Mouse (Mus musculus): ENCODE results near the gene Mycbp2. TPM values are rescaled to one million over a fixed set of nuclear protein-coding genes. Genes with fewer than 3 reads are reported as not detected.

Mycbp2 gene
- polyA plus RNA-seq, 1 experiment from 2014 or later, result 15.0 TPM

GRCm38 (mm10) chr14:103073825-103074224 is 272.8 kb downstream of the Mycbp2 start:
- H3K4me3 ChIP-seq, result no peak overlapping the region
- DNase-seq (ENCODE audit: low spot score), result no peak
- H3K9me3 ChIP-seq (replicated peaks), result no peaks in the 10 kb centered on the region
- H3K27me3 ChIP-seq (ENCODE audit: low read depth, poor library complexity, severe bottlenecking), result no peaks in the 10 kb centered on the region
- WGBS, result 89% methylated on average over 8 of the region's 8 CpGs
- peaks cover 20% of the 10 kb centered on the region for H3K4me1 ChIP-seq
- H3K36me3 ChIP-seq, result peaks cover 66% of the 10 kb centered on the region
- H3K27ac ChIP-seq (replicated peaks), result no peak overlapping the region

- H3K9me3 ChIP-seq (replicated peaks), result no peaks in the 10 kb centered on the region
- H3K4me3 ChIP-seq, result no peak overlapping the region
- peaks cover 56% of the 10 kb centered on the region for H3K36me3 ChIP-seq
- 93% methylated on average over 4 of the region's 4 CpGs for WGBS
- no peak overlapping the region for H3K27ac ChIP-seq (replicated peaks)
- no peak for DNase-seq (ENCODE audit: low spot score)
- no peaks in the 10 kb centered on the region for H3K27me3 ChIP-seq (ENCODE audit: low read depth, poor library complexity, severe bottlenecking)
- peaks cover 20% of the 10 kb centered on the region for H3K4me1 ChIP-seq
Measured at GRCm38 (mm10) chr14:103072731-103073130, 273.9 kb downstream of the Mycbp2 start.

GRCm38 (mm10) chr14:103071471-103071870 is 275.1 kb downstream of the Mycbp2 start:
- H3K4me1 ChIP-seq, result peaks cover 20% of the 10 kb centered on the region
- WGBS, result 95% methylated on average over 12 of the region's 12 CpGs
- no peak for DNase-seq (ENCODE audit: low spot score)
- no peaks in the 10 kb centered on the region for H3K9me3 ChIP-seq (replicated peaks)
- peaks cover 45% of the 10 kb centered on the region for H3K36me3 ChIP-seq
- H3K27ac ChIP-seq (replicated peaks), result no peak overlapping the region
- H3K27me3 ChIP-seq (ENCODE audit: low read depth, poor library complexity, severe bottlenecking), result no peaks in the 10 kb centered on the region
- no peak overlapping the region for H3K4me3 ChIP-seq

- Histone ChIP-seq H3K36me3 (peaks cover 38% of the 10 kb centered on the region), H3K4me3 (peak overlapping the region; percentile 66), H3K27me3 (ENCODE audit: low read depth, poor library complexity, severe bottlenecking) (no peaks in the 10 kb centered on the region), H3K9me3 (replicated peaks) (no peaks in the 10 kb centered on the region), H3K4me1 (peaks cover 20% of the 10 kb centered on the region), H3K27ac (replicated peaks) (peak overlapping the region; percentile 89)
- peak; percentile 18 for DNase-seq (ENCODE audit: low spot score)
- 5% methylated on average over 10 of the region's 10 CpGs for WGBS
Measured at GRCm38 (mm10) chr14:103070790-103071189, 275.8 kb downstream of the Mycbp2 start.

GRCm38 (mm10) chr14:103069864-103070611 is 276.6 kb downstream of the Mycbp2 start, which contains the start of gene Cln5:
Gene Cln5 (plus strand): TSS chr14:103070216.
- peak; percentile 94 for DNase-seq (ENCODE audit: low spot score)
- Histone ChIP-seq H3K36me3 (peaks cover 33% of the 10 kb centered on the region), H3K4me3 (peak within 1 kb of the TSS; percentile 66), H3K9me3 (replicated peaks) (no peaks in the 10 kb centered on the region), H3K27ac (replicated peaks) (peak within 1 kb of the TSS; percentile 89), H3K4me1 (peaks cover 17% of the 10 kb centered on the region), H3K27me3 (ENCODE audit: low read depth, poor library complexity, severe bottlenecking) (no peaks in the 10 kb centered on the region)
- WGBS, result under 1% methylated on average over 65 of the region's 65 CpGs

GRCm38 (mm10) chr14:103069465-103069863 is 277.1 kb downstream of the Mycbp2 start:
- H3K9me3 ChIP-seq (replicated peaks), result no peaks in the 10 kb centered on the region
- no peak for DNase-seq (ENCODE audit: low spot score)
- peaks cover 27% of the 10 kb centered on the region for H3K36me3 ChIP-seq
- H3K4me3 ChIP-seq, result peak overlapping the region; percentile 66
- peak overlapping the region; percentile 89 for H3K27ac ChIP-seq (replicated peaks)
- H3K4me1 ChIP-seq, result peaks cover 15% of the 10 kb centered on the region
- H3K27me3 ChIP-seq (ENCODE audit: low read depth, poor library complexity, severe bottlenecking), result no peaks in the 10 kb centered on the region
- WGBS, result 14% methylated on average over 12 of the region's 12 CpGs

GRCm38 (mm10) chr14:103065294-103066167 is 281.1 kb downstream of the Mycbp2 start:
- H3K36me3 ChIP-seq, result no peaks in the 10 kb centered on the region
- DNase-seq (ENCODE audit: low spot score), result peak; percentile 60
- WGBS, result 14% methylated on average over 10 of the region's 10 CpGs
- H3K4me3 ChIP-seq, result no peak overlapping the region
- no peak overlapping the region for H3K27ac ChIP-seq (replicated peaks)
- H3K9me3 ChIP-seq (replicated peaks), result no peaks in the 10 kb centered on the region
- H3K27me3 ChIP-seq (ENCODE audit: low read depth, poor library complexity, severe bottlenecking), result no peaks in the 10 kb centered on the region
- H3K4me1 ChIP-seq, result peaks cover 9% of the 10 kb centered on the region

Other genes starting within 250 kb of the Mycbp2 start
- 13.8 and 16.4 TPM in 2 replicates for gene Fbxl3, start 247.2 kb downstream of the Mycbp2 start, polyA plus RNA-seq (2016; fragmentation: Nextera tagmentation; extraction: Ambion mirVana)
- 0.22 and 0.38 TPM in 2 replicates for gene Scel, start 166.5 kb upstream of the Mycbp2 start, polyA plus RNA-seq (2016; fragmentation: Nextera tagmentation; extraction: Ambion mirVana)